Mouse (Mus musculus): ENCODE results near the gene Mrpl11. TPM values are rescaled to one million over a fixed set of nuclear protein-coding genes. Genes with fewer than 3 reads are reported as not detected.

The Mrpl11 gene
- 45.6 and 53.2 TPM in 2 replicates for polyA plus RNA-seq (2012; ENCODE audit: insufficient read depth, insufficient read length, missing spikeins)

- TF ChIP-seq CTCF (IDR thresholded peaks at IDR 0.05; ENCODE audit: low read depth, low read length) (0 out of 2 replicates have a peak, but pooled peaks have one; percentile 24), POLR2A (IDR thresholded peaks at IDR 0.05; ENCODE audit: borderline replicate concordance, low read depth, low read length) (no peak)
- Histone ChIP-seq H3K27ac (ENCODE audit: insufficient read depth, low read depth, low read length) (peak within 1 kb of the TSS; percentile 68), H3K4me3 (ENCODE audit: insufficient read depth, low read length) (peak within 1 kb of the TSS; percentile 89), H3K4me1 (ENCODE audit: control insufficient read depth, insufficient read depth, low read length) (peaks cover 9% of the 10 kb centered on the region)
Measured at GRCm38 (mm10) chr19:4961928-4962601, at the start of gene Mrpl11. Gene Mrpl11 (plus strand): TSS chr19:4962147.

GRCm38 (mm10) chr19:4915924-4916603 is 45.9 kb upstream of the Mrpl11 start:
- TF ChIP-seq CTCF (IDR thresholded peaks at IDR 0.05; ENCODE audit: low read depth, low read length), result no peak
- no peak for TF ChIP-seq POLR2A (IDR thresholded peaks at IDR 0.05; ENCODE audit: borderline replicate concordance, low read depth, low read length)
- Histone ChIP-seq H3K4me1 (ENCODE audit: control insufficient read depth, insufficient read depth, low read length) (no peaks in the 10 kb centered on the region), H3K4me3 (ENCODE audit: insufficient read depth, low read length) (no peak overlapping the region), H3K27ac (ENCODE audit: insufficient read depth, low read depth, low read length) (no peak overlapping the region)

- H3K27ac ChIP-seq (ENCODE audit: insufficient read depth, low read depth, low read length), result no peak overlapping the region
- TF ChIP-seq POLR2A (IDR thresholded peaks at IDR 0.05; ENCODE audit: borderline replicate concordance, low read depth, low read length), result no peak
- no peak for TF ChIP-seq CTCF (IDR thresholded peaks at IDR 0.05; ENCODE audit: low read depth, low read length)
- H3K4me3 ChIP-seq (ENCODE audit: insufficient read depth, low read length), result no peak overlapping the region
- H3K4me1 ChIP-seq (ENCODE audit: control insufficient read depth, insufficient read depth, low read length), result no peaks in the 10 kb centered on the region
Measured at GRCm38 (mm10) chr19:4916827-4917226, 45.1 kb upstream of the Mrpl11 start.

- Histone ChIP-seq H3K27ac (ENCODE audit: insufficient read depth, low read depth, low read length) (no peak overlapping the region), H3K4me1 (ENCODE audit: control insufficient read depth, insufficient read depth, low read length) (no peaks in the 10 kb centered on the region), H3K4me3 (ENCODE audit: insufficient read depth, low read length) (no peak overlapping the region)
- TF ChIP-seq POLR2A (IDR thresholded peaks at IDR 0.05; ENCODE audit: borderline replicate concordance, low read depth, low read length) (no peak), CTCF (IDR thresholded peaks at IDR 0.05; ENCODE audit: low read depth, low read length) (no peak)
Measured at GRCm38 (mm10) chr19:4919652-4920051, 42.3 kb upstream of the Mrpl11 start.

GRCm38 (mm10) chr19:4925121-4925860 is 36.7 kb upstream of the Mrpl11 start:
- Histone ChIP-seq H3K4me1 (ENCODE audit: control insufficient read depth, insufficient read depth, low read length) (peaks cover 19% of the 10 kb centered on the region), H3K4me3 (ENCODE audit: insufficient read depth, low read length) (no peak overlapping the region), H3K27ac (ENCODE audit: insufficient read depth, low read depth, low read length) (no peak overlapping the region)
- no peak for TF ChIP-seq CTCF (IDR thresholded peaks at IDR 0.05; ENCODE audit: low read depth, low read length)

- Histone ChIP-seq H3K4me3 (ENCODE audit: insufficient read depth, low read length) (peak within 1 kb of the TSS; percentile 80), H3K4me1 (ENCODE audit: control insufficient read depth, insufficient read depth, low read length) (peaks cover 30% of the 10 kb centered on the region), H3K27ac (ENCODE audit: insufficient read depth, low read depth, low read length) (peak within 1 kb of the TSS; percentile 41)
- no peak for TF ChIP-seq CTCF (IDR thresholded peaks at IDR 0.05; ENCODE audit: low read depth, low read length)
- peak; percentile 64 for TF ChIP-seq POLR2A (IDR thresholded peaks at IDR 0.05; ENCODE audit: borderline replicate concordance, low read depth, low read length)
Measured at GRCm38 (mm10) chr19:4927904-4928531, 33.9 kb upstream of the Mrpl11 start, which contains the start of gene Dpp3. Gene Dpp3 (minus strand): TSS chr19:4928287.

GRCm38 (mm10) chr19:4928781-4929180 is 33.2 kb upstream of the Mrpl11 start:
- Histone ChIP-seq H3K4me3 (ENCODE audit: insufficient read depth, low read length) (peak overlapping the region; percentile 49), H3K27ac (ENCODE audit: insufficient read depth, low read depth, low read length) (no peak overlapping the region)
- no peak for TF ChIP-seq POLR2A (IDR thresholded peaks at IDR 0.05; ENCODE audit: borderline replicate concordance, low read depth, low read length)
- no peak for TF ChIP-seq CTCF (IDR thresholded peaks at IDR 0.05; ENCODE audit: low read depth, low read length)

GRCm38 (mm10) chr19:4936896-4937295 is 25.1 kb upstream of the Mrpl11 start:
- H3K4me1 ChIP-seq (ENCODE audit: control insufficient read depth, insufficient read depth, low read length), result no peaks in the 10 kb centered on the region
- no peak overlapping the region for H3K27ac ChIP-seq (ENCODE audit: insufficient read depth, low read depth, low read length)
- no peak for TF ChIP-seq CTCF (IDR thresholded peaks at IDR 0.05; ENCODE audit: low read depth, low read length)
- no peak overlapping the region for H3K4me3 ChIP-seq (ENCODE audit: insufficient read depth, low read length)

More at GRCm38 (mm10) chr19:4928781-4929180, 33.2 kb upstream of the Mrpl11 start:
- H3K4me1 ChIP-seq (ENCODE audit: control insufficient read depth, insufficient read depth, low read length), result peaks cover 30% of the 10 kb centered on the region

- no peak overlapping the region for H3K4me3 ChIP-seq (ENCODE audit: insufficient read depth, low read length)
- TF ChIP-seq CTCF (IDR thresholded peaks at IDR 0.05; ENCODE audit: low read depth, low read length), result no peak
- TF ChIP-seq POLR2A (IDR thresholded peaks at IDR 0.05; ENCODE audit: borderline replicate concordance, low read depth, low read length), result no peak
- H3K4me1 ChIP-seq (ENCODE audit: control insufficient read depth, insufficient read depth, low read length), result no peaks in the 10 kb centered on the region
- H3K27ac ChIP-seq (ENCODE audit: insufficient read depth, low read depth, low read length), result no peak overlapping the region
Measured at GRCm38 (mm10) chr19:4937444-4938310, 24.3 kb upstream of the Mrpl11 start.
